Mouse (Mus musculus): ENCODE data around the gene Cdc42se1. TPM values are rescaled to one million over a fixed set of nuclear protein-coding genes. Genes with fewer than 3 reads are reported as not detected.

Gene Cdc42se1
- polyA plus RNA-seq, 1 experiment from 2014 or later: 68.4 TPM

GRCm38 (mm10) chr3:95239971-95240370, 11.4 kb downstream of the Cdc42se1 start:
- H3K36me3 ChIP-seq: peaks cover 39% of the 10 kb centered on the region
- H3K9ac ChIP-seq (replicated peaks): no peak overlapping the region
- H3K4me1 ChIP-seq (replicated peaks): no peaks in the 10 kb centered on the region; the same call in 1 of the 2 replicates
- no peaks in the 10 kb centered on the region for H3K27me3 ChIP-seq
- WGBS: 91% methylated on average over 12 of the region's 12 CpGs
- H3K4me3 ChIP-seq (replicated peaks): no peak overlapping the region
- H3K27ac ChIP-seq: no peak overlapping the region
- H3K9me3 ChIP-seq: no peaks in the 10 kb centered on the region
- no peak overlapping the region for H3K4me2 ChIP-seq (replicated peaks)
- ATAC-seq: no peak

GRCm38 (mm10) chr3:95240900-95241299, 12.4 kb downstream of the Cdc42se1 start:
- Histone ChIP-seq H3K36me3 (peaks cover 38% of the 10 kb centered on the region), H3K4me1 (replicated peaks) (no peaks in the 10 kb centered on the region; the same call in 1 of the 2 replicates), H3K4me3 (replicated peaks) (no peak overlapping the region), H3K9ac (replicated peaks) (no peak overlapping the region), H3K27ac (no peak overlapping the region), H3K9me3 (no peaks in the 10 kb centered on the region), H3K27me3 (no peaks in the 10 kb centered on the region), H3K4me2 (replicated peaks) (no peak overlapping the region)
- 35% methylated on average over 13 of the region's 17 CpGs for WGBS
- no peak for ATAC-seq

- no peak within 1 kb of the TSS for H3K27ac ChIP-seq
- 83% methylated on average over 7 of the region's 7 CpGs for WGBS
- no peaks in the 10 kb centered on the region for H3K27me3 ChIP-seq
- no peaks in the 10 kb centered on the region for H3K9me3 ChIP-seq
- no peaks in the 10 kb centered on the region; the same call in 1 of the 2 replicates for H3K4me1 ChIP-seq (replicated peaks)
- H3K4me3 ChIP-seq (replicated peaks): no peak within 1 kb of the TSS
- no peak within 1 kb of the TSS for H3K4me2 ChIP-seq (replicated peaks)
- no peak for ATAC-seq
- peaks cover 37% of the 10 kb centered on the region for H3K36me3 ChIP-seq
- no peak within 1 kb of the TSS for H3K9ac ChIP-seq (replicated peaks)
Observed at GRCm38 (mm10) chr3:95241498-95241897, 13.0 kb downstream of the Cdc42se1 start, which contains the start of gene Gm128. Gene Gm128, minus strand, starts transcription at chr3:95241598.

GRCm38 (mm10) chr3:95243086-95243485, 14.6 kb downstream of the Cdc42se1 start:
- Histone ChIP-seq H3K9ac (replicated peaks) (no peak overlapping the region), H3K36me3 (peaks cover 22% of the 10 kb centered on the region), H3K27ac (no peak overlapping the region), H3K4me1 (replicated peaks) (no peaks in the 10 kb centered on the region; the same call in 1 of the 2 replicates), H3K4me2 (replicated peaks) (no peak overlapping the region), H3K4me3 (replicated peaks) (no peak overlapping the region), H3K9me3 (no peaks in the 10 kb centered on the region), H3K27me3 (no peaks in the 10 kb centered on the region)
- 81% methylated on average over 2 of the region's 2 CpGs for WGBS
- no peak for ATAC-seq

GRCm38 (mm10) chr3:95246465-95247231, 18.1 kb downstream of the Cdc42se1 start:
- no peaks in the 10 kb centered on the region for H3K9me3 ChIP-seq
- H3K4me2 ChIP-seq (replicated peaks): no peak overlapping the region
- no peaks in the 10 kb centered on the region for H3K4me1 ChIP-seq (replicated peaks)
- H3K27me3 ChIP-seq: no peaks in the 10 kb centered on the region
- 91% methylated on average over 5 of the region's 5 CpGs for WGBS
- H3K36me3 ChIP-seq: peaks cover 22% of the 10 kb centered on the region
- H3K4me3 ChIP-seq (replicated peaks): no peak overlapping the region
- no peak for ATAC-seq
- no peak overlapping the region for H3K27ac ChIP-seq
- H3K9ac ChIP-seq (replicated peaks): no peak overlapping the region

GRCm38 (mm10) chr3:95247660-95248336, 19.3 kb downstream of the Cdc42se1 start:
- H3K9ac ChIP-seq (replicated peaks): no peak overlapping the region
- H3K4me3 ChIP-seq (replicated peaks): no peak overlapping the region
- no peak for ATAC-seq
- WGBS: 85% methylated on average over 1 of the region's 1 CpGs
- no peaks in the 10 kb centered on the region for H3K4me1 ChIP-seq (replicated peaks)
- no peaks in the 10 kb centered on the region for H3K27me3 ChIP-seq
- peaks cover 30% of the 10 kb centered on the region for H3K36me3 ChIP-seq
- H3K27ac ChIP-seq: no peak overlapping the region
- H3K9me3 ChIP-seq: no peaks in the 10 kb centered on the region
- no peak overlapping the region for H3K4me2 ChIP-seq (replicated peaks)

- WGBS: 78% methylated on average over 5 of the region's 5 CpGs
- ATAC-seq: no peak
- Histone ChIP-seq H3K27ac (no peak overlapping the region), H3K27me3 (no peaks in the 10 kb centered on the region), H3K4me2 (replicated peaks) (no peak overlapping the region), H3K9ac (replicated peaks) (no peak overlapping the region), H3K4me1 (replicated peaks) (no peaks in the 10 kb centered on the region), H3K36me3 (peaks cover 48% of the 10 kb centered on the region), H3K9me3 (no peaks in the 10 kb centered on the region), H3K4me3 (replicated peaks) (no peak overlapping the region)
Observed at GRCm38 (mm10) chr3:95250361-95250760, 21.8 kb downstream of the Cdc42se1 start.

GRCm38 (mm10) chr3:95250783-95251424, 22.4 kb downstream of the Cdc42se1 start, which contains the start of gene Bnipl:
Gene Bnipl, minus strand, starts transcription at chr3:95251193.
- ATAC-seq: no peak
- WGBS: 62% methylated on average over 7 of the region's 7 CpGs
- Histone ChIP-seq H3K27ac (no peak within 1 kb of the TSS), H3K9ac (replicated peaks) (no peak within 1 kb of the TSS), H3K9me3 (no peaks in the 10 kb centered on the region), H3K4me3 (replicated peaks) (no peak within 1 kb of the TSS), H3K4me1 (replicated peaks) (no peaks in the 10 kb centered on the region), H3K36me3 (peaks cover 49% of the 10 kb centered on the region), H3K27me3 (no peaks in the 10 kb centered on the region), H3K4me2 (replicated peaks) (no peak within 1 kb of the TSS)

GRCm38 (mm10) chr3:95256931-95257330, 28.4 kb downstream of the Cdc42se1 start:
- no peak overlapping the region for H3K4me2 ChIP-seq (replicated peaks)
- H3K27ac ChIP-seq: no peak overlapping the region
- 90% methylated on average over 5 of the region's 5 CpGs for WGBS
- ATAC-seq: no peak
- H3K9ac ChIP-seq (replicated peaks): no peak overlapping the region
- no peaks in the 10 kb centered on the region for H3K4me1 ChIP-seq (replicated peaks)
- H3K27me3 ChIP-seq: no peaks in the 10 kb centered on the region
- H3K36me3 ChIP-seq: peaks cover 92% of the 10 kb centered on the region
- no peak overlapping the region for H3K4me3 ChIP-seq (replicated peaks)
- no peaks in the 10 kb centered on the region for H3K9me3 ChIP-seq

GRCm38 (mm10) chr3:95261975-95262374, 33.4 kb downstream of the Cdc42se1 start:
- H3K9me3 ChIP-seq: no peaks in the 10 kb centered on the region
- ATAC-seq: no peak
- no peaks in the 10 kb centered on the region for H3K27me3 ChIP-seq
- H3K36me3 ChIP-seq: peaks cover 84% of the 10 kb centered on the region
- no peak overlapping the region for H3K4me3 ChIP-seq (replicated peaks)
- H3K4me1 ChIP-seq (replicated peaks): no peaks in the 10 kb centered on the region
- no peak overlapping the region for H3K4me2 ChIP-seq (replicated peaks)
- 93% methylated on average over 4 of the region's 4 CpGs for WGBS
- no peak overlapping the region for H3K9ac ChIP-seq (replicated peaks)
- no peak overlapping the region for H3K27ac ChIP-seq

- H3K27ac ChIP-seq: no peak overlapping the region
- 54% methylated on average over 11 of the region's 11 CpGs for WGBS
- no peak overlapping the region for H3K4me3 ChIP-seq (replicated peaks)
- H3K9me3 ChIP-seq: no peaks in the 10 kb centered on the region
- no peak overlapping the region for H3K4me2 ChIP-seq (replicated peaks)
- H3K36me3 ChIP-seq: peaks cover 86% of the 10 kb centered on the region
- H3K4me1 ChIP-seq (replicated peaks): no peaks in the 10 kb centered on the region
- H3K27me3 ChIP-seq: no peaks in the 10 kb centered on the region
- ATAC-seq: no peak
- no peak overlapping the region for H3K9ac ChIP-seq (replicated peaks)
Observed at GRCm38 (mm10) chr3:95263089-95263739, 34.7 kb downstream of the Cdc42se1 start.

Data from midbrain, embryonic 13.5 days (tissue).